Mouse (Mus musculus) fat pad, adult 2 months (tissue): Measurements from ENCODE around the gene Syne1.

Source experiments
- DNase-seq: peaks from one replicate; pipeline ENCODE4 v3.0.0-alpha.2; 2011; ENCODE audit warnings: low read depth, low spot score; ENCODE audit errors: extremely low read depth

The Syne1 gene

GRCm38 (mm10) chr10:5551382-5551781, at the start of gene Syne1:
Gene Syne1 (minus strand): TSS chr10:5551482.
- no peak for DNase-seq

GRCm38 (mm10) chr10:5600123-5600522, 48.8 kb upstream of the Syne1 start:
- no peak for DNase-seq

GRCm38 (mm10) chr10:5596559-5596958, 45.3 kb upstream of the Syne1 start:
- DNase-seq, result no peak

GRCm38 (mm10) chr10:5594457-5594856, 43.2 kb upstream of the Syne1 start:
- no peak for DNase-seq

GRCm38 (mm10) chr10:5593464-5593863, 42.2 kb upstream of the Syne1 start, which contains the start of gene Myct1:
Gene Myct1 (plus strand): TSS chr10:5593775.
- no peak for DNase-seq

GRCm38 (mm10) chr10:5591996-5592395, 40.7 kb upstream of the Syne1 start:
- DNase-seq, result no peak

- no peak for DNase-seq
Measured at GRCm38 (mm10) chr10:5591061-5591460, 39.8 kb upstream of the Syne1 start.

GRCm38 (mm10) chr10:5573328-5573727, 22.0 kb upstream of the Syne1 start:
- DNase-seq, result no peak

GRCm38 (mm10) chr10:5571332-5571731, 20.1 kb upstream of the Syne1 start:
- no peak for DNase-seq

- no peak for DNase-seq
Measured at GRCm38 (mm10) chr10:5570059-5570458, 18.8 kb upstream of the Syne1 start.

GRCm38 (mm10) chr10:5568991-5569390, 17.7 kb upstream of the Syne1 start:
- DNase-seq, result no peak

GRCm38 (mm10) chr10:5561706-5562105, 10.4 kb upstream of the Syne1 start:
- no peak for DNase-seq

- no peak for DNase-seq
Measured at GRCm38 (mm10) chr10:5560526-5560925, 9.2 kb upstream of the Syne1 start.

GRCm38 (mm10) chr10:5558808-5559207, 7.5 kb upstream of the Syne1 start:
- DNase-seq, result no peak

- no peak for DNase-seq
Measured at GRCm38 (mm10) chr10:5554941-5555340, 3.7 kb upstream of the Syne1 start.

GRCm38 (mm10) chr10:5550168-5551021, 887 bp downstream of the Syne1 start:
- no peak for DNase-seq

- no peak for DNase-seq
Measured at GRCm38 (mm10) chr10:5549871-5550167, 1.5 kb downstream of the Syne1 start.

GRCm38 (mm10) chr10:5548651-5549050, 2.6 kb downstream of the Syne1 start:
- no peak for DNase-seq

- no peak for DNase-seq
Measured at GRCm38 (mm10) chr10:5547769-5548168, 3.5 kb downstream of the Syne1 start.

- no peak for DNase-seq
Measured at GRCm38 (mm10) chr10:5546428-5546827, 4.9 kb downstream of the Syne1 start.

- no peak for DNase-seq
Measured at GRCm38 (mm10) chr10:5528284-5528683, 23.0 kb downstream of the Syne1 start.

- no peak for DNase-seq
Measured at GRCm38 (mm10) chr10:5527634-5528033, 23.6 kb downstream of the Syne1 start.

GRCm38 (mm10) chr10:5522904-5523303, 28.4 kb downstream of the Syne1 start:
- DNase-seq, result no peak
